Mouse (Mus musculus) R1 (cell line): Measurements from ENCODE around the gene Batf3.

ENCODE experiments used
- DNase-seq: peaks from one replicate; pipeline ENCODE4 v3.0.0-alpha.2; 2018; ENCODE audit warnings: low read depth, low spot score

Batf3 gene

DNA sequence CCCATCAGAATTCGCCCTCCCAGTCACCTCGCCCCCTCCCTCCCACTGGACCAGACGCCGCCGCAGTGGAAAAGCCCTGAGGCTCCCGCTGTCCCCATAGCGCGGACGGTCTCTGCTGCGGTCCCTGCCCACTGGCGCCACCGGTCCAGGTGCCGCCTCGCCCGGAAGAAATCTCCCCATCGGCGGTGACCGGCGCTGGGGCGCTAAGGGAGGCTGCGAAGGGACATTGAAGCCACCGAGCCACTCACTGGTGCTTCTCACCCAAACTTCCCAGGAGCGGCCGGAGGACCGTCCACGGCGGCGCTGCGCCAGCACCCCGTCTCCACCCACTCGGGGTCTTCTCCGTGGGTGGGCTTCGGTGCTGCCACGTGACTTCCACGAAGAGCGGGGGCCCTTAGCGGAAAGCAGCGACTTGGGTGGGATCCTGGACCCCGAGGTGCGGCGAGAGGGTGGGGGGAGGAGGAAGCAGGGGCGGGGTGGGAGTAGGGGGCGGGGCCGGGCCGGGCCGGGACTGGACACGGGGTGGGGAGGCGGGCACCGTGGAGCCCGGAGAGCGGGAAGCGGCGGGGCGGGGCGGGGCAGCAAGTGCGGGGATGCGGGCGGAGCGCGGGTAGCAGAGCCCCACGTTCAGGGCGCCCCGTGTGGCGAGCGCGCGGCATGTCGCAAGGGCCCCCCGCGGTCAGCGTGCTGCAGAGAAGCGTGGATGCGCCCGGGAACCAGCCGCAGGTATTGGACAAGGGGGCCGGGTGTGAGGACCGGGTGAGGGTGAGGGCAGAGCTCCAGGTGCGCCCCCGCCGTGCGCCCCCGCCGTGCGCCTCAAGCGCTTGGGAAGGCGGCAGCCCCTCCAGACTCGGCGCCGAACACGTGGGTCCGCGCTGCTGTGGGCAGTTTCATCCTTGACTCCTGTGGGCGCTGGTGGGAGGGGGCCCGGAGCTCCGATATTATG is at the start of gene Batf3:
Batf3 (plus strand) TSS at position 46 of the 946 bp plus-strand sequence.
- DNase-seq: no peak

DNA sequence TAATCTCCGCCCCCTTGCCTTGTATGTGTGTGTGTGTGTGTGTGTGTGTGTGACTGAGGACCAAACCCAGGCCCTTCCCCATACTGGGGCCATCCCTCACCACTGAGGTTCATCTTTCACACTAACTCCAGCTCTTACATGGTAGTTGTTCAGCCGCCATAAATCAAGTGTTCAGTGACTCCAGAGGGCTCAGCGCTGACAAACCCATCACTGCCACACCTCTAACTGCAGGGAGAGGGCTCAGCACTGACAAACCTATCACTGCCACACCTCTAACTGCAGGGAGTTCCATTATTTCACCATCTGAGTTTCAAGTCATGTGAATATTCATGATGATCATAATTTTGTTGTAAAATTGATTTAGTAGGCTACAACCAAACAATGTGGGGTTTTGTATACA is 44.1 kb upstream of the Batf3 start:
- DNase-seq: no peak

DNA sequence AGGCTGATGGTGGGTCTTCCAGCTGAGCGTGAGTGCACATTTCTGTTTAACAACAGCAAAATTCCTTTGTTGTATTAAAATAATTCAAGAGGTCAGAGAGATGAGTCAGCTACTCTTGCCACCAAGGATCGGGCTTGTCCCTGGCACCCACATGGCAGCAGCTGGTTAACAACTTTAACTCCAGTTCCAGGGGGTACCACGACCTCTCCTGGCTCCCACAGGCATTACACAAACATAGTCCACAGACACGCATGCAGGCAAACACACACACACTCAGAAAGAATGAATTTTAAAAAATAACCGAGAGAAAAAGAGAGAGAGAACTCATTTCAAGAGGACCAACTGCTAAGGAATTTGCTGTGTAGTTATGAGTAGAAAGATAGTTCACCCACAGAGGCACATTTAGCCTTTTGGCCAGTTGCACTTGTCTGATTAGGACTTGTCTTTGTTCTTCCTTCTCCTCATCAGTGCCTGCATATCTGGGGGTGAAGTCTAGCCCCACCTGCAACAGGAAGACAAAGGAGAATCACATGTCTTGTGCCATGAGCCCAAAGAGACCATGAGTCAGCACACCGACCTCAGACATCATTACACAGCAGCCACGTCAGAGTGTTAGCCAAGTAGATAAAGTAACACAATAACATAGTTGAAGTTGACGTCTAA is 42.6 kb upstream of the Batf3 start:
- DNase-seq: no peak

DNA sequence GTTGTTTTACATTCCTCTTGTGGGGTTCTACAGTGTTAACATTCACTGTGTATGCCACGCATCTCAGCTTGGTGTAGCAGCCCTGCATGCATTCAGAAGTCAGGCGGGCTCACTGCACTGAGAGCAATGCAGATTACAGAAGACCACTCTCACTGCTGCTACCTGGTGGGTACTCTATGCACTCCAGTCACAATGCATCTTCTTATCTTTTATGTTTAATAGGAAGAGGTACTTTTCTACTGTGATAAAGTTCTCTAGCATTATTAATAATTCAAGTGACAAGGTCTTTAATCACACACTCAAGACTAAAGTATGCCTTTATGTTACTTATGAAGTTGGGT is 42.1 kb upstream of the Batf3 start:
- peak; percentile 22 for DNase-seq

DNA sequence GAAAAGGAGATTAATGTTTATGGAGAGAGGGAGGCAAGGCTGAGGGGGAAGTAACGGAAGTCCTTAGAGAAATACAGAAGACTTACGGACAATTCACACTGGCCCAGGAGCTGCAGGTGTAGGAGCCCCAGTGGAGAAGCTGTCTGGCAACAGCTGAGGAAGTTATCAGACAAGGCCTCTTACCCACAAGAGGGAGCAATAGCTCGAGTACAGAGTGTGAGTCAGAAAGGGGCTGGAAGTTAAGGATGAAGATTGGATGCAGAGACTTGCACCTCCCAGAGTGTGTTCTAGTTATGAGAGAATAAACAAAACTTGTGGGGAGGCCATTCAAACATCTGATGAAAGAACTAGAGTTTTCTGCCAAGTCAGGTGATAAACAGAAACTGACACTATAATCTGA is 40.2 kb upstream of the Batf3 start:
- DNase-seq: peak; percentile 14

DNA sequence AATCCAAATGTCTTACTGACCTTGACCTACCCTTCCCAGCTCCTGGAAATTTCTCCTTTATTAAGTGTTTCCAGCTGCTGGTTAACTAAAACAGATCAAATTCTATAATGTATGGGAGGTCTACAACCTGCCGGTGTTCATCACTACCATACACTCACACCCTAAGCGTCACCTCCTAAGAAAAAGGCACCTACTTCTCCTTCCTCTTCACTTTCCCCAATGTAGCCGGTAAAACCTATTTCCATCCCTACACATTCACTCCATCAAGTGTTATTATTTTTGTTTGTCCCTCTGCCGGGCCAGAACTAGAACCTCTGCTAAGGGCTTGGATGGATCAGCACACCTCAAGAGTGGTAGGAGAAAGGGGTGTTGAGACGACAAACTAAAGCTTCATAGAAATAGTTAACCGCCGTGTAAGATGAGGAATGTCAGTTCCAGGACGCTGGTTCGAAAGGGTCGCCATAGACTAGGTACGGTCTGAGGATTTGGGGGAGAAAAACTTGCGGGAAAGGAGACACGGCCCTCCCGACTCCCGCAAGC is 35.3 kb upstream of the Batf3 start:
- DNase-seq: no peak

DNA sequence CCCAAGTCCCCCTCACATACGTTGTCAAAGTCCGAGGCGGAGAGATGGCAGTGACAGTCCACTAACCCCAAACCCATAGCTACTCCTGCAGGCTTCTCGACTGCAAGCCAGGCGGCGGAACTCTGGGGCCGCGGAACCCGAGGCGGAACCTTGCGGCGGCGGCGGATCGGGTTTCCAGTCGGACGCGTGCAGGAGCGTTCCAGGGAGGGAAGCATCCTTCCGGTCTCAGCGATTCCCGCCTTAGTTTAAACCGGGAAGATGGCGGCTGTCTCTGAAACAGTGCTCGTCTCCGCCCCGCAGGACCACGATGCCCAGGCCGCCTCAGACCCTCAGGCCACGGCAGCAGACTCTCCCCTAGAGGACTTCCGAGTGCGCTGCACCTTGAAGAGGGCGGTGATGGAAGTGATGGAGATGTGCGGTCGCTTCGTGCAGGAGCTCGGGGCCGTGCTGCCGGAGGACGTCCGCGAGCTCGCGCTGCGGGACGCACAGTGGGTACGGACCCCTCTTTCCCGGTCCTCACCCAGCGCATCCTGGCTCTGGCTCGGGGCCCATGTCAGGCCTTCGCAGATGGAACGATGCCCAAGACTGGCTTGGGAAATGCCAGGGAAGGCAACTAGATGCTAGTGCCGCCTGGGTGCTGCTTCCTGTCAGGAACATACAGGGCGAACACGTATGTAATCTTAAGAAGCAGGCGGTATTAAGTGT is 34.7 kb upstream of the Batf3 start, which contains the start of the genes Tatdn3 and Nsl1:
Tatdn3 (minus strand) TSS at position 152 of the 705 bp plus-strand sequence.
Nsl1 (plus strand) TSS at position 232 of the 705 bp plus-strand sequence.
- peak; percentile 90 for DNase-seq

DNA sequence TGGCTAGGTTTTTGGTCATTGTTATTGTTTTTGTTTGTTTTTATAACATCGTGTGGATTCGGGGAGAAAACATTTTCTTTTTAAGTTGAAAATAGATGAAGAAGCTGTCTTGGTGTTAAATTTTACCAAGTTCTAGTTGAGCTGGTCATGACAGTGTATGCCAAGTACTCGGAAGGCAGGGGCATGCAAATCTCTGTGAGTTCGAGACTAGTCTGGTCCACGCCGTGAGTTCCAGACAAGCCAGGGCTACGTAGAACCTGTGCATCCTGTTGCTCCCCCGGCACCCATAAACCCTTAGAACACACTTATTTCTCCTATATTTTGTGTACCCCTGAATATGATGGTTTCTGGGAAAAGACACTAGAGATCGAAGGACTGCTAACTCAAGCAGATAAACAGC is 33.9 kb upstream of the Batf3 start:
- no peak for DNase-seq

DNA sequence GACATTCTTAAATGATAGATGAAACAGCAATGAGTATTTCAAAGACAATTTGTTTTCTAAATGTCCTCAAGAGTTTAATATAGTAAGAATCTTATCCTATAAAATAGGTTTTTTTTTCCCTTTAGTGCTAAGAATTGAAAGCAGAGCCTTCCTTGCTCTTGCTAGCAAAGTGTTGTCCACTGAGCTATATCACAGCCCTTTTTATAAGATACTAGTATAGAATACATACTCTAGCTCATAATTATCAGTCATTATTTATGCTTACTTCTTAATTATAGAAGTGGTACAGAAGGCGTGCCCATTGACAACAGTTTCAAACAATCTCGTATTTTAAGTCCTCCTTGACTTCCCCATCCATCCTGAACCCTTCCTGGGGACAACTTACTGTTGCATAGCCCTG is 33.1 kb upstream of the Batf3 start:
- no peak for DNase-seq

DNA sequence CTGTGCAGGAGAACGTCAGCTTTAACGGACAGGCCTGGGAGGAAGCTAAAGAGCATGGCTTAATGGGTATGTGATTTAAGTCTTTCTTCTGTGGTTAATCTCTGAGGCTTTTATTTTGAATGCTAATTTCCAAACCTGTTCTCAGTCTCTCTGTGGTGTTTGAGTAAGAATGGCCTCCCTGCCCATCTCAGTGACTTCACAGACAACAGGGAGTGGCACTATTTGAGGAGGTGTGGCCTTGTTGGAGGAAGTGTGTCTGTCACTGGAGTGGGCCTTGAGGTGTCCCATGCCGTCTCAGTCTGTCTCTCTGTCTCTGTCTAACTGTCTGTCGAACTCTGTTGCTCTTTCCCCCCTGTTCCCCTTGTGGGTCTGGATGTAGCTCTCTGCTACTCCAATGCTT is 32.5 kb upstream of the Batf3 start:
- peak; percentile 81 for DNase-seq

DNA sequence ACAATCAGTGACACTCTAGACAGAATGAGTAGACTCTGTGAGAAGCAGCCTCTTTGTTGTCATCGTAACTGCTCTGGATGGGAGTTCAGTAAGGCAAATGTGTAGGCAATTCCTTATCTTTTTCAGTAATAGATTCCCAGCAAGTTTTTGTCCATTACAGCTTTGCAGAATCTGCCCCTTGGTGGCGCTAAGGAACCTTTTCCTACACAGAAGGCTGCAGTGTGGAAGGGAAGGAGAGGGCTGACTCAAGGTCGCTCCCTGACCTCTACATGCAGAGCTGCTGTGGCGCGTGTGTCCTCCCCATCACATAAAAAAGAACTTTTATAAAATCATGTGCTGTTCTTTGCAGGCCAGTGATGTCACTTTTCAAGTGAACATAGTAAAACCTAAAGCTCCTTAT is 29.3 kb upstream of the Batf3 start:
- peak; percentile 63 for DNase-seq

DNA sequence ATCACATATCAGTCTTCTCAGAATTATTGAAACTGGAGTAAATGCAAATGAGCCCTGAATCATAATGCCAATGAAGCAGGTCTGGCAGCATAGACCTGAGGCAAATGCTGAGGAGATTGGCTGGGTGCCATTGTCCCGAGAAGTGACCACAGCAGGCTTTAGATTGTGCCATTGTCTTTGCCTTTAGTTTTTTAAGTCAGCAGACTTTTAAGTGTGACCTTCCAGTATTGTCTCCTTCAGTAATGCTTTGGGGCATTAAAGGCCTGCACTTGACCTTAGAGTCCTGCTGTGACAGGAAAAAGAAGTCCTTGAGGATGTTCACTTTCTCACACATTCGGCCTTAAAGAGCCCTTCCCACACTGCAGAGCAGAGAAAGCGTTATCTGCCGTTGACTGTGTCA is 27.4 kb upstream of the Batf3 start:
- DNase-seq: peak; percentile 66

DNA sequence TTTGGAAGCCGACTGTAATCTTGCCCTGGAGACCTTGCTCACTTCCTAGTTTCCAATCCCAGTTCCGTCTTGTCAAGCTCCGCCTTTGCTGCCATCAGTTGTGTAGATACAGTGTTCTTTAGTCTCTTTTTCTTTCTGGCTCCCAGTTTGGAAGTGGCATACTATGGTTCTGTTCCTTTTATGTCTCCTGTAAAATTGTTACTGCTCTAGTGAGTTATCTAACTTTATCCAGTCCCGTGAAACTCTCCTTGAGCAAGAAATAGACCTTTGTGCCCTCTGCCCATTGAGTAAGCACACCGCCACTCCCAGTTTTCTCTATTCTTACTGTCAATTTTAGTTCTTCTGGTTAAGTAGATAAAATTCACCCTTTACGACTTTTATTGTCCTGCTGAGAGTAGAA is 26.0 kb upstream of the Batf3 start:
- DNase-seq: no peak

DNA sequence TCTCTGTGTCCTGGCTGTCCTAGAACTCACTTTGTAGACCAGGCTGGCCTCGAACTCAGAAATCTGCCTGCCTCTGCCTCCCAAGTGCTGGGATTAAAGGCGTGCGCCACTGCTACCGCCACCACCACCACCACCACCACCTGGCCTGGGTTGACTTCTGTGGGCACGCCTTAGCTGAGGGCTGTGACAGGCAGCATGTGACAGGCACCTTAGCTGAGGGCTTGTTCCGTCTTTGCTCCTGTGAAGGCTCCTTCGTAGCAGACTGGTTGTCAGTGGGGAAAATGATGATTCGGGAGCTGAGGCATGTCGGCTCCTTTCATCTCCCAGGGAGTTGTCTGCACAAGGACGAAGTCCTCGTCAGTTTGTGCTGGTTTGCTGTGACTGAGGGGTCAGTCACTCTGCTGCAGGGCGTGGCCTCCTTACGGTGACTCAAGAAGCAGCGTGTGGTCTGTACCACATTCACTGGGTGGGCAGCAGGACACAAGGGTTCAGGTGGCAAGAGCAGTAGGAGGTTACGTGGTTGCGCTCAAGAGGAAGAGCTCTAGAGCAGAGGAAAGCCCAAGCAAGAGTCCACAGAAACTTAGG is 25.2 kb upstream of the Batf3 start:
- no peak for DNase-seq

DNA sequence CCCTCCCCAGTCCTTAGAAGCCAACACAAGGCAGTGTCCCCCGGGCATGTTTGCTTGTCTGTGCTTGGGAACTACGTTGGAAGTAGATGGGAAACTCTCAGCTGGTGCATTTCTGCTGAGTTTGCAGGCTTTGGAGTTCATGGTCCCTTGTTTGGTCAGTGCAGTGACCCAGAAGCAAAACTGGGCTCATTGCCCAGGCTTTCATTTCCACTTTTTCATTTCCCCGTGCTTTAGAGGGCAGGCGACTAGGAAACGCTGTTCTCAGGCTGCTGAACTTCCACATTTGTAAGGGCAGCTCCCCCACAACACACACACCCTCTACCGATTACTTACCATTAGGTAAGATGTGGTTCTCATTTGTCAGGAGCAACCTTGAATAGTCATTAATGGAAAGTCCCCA is 24.6 kb upstream of the Batf3 start:
- no peak for DNase-seq

DNA sequence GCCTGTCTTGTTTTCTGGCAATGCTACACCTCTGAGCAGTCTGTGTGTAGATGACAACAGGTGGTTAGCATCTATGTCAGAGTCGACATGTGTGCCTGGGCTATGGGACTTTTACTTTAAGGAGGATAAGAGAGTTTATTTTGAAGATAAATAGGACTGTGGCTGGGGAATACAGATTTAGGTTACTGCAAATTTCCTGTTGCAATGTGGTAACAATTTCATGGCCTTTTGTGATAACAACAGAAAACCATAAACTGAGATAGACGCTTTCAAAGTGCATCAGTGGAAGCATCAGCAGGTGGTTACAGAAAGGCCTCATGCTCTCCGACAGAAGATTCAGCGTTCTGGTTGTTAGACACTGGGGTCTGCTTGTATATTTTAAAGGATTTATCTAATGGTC is 24.2 kb upstream of the Batf3 start:
- DNase-seq: no peak

DNA sequence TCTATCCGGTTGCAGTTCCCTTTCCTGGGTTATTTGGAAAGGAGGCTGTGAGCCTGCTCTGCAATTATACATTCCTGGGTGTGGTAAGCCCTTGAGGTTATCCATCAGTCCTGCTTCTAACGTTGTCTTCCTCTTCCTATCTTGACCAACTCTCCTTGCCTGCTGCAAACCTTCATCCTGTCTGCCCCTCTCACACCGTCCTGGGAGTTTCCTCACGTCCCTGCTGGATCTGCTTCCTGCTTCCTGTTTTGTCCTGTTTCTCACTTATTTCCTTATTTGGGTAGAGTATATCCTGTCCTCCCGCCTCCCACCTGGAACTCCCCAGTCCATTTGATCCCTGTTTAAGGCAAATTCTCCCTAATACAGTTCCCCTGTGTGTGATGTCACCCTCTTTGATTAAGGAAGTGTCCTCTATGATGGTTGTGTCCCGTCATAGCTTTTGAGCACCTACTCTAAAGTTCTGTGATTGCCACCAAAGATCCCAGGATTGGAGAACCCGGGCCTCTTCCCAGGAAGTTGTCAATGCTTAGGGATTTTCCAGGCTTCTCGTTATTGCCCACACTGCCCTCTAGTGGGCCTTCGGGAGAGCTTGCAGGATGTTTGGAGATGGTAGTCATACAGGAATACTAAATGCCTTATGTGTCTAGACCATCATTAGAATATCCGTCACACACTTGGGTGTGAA is 22.3 kb upstream of the Batf3 start:
- peak; percentile 83 for DNase-seq

DNA sequence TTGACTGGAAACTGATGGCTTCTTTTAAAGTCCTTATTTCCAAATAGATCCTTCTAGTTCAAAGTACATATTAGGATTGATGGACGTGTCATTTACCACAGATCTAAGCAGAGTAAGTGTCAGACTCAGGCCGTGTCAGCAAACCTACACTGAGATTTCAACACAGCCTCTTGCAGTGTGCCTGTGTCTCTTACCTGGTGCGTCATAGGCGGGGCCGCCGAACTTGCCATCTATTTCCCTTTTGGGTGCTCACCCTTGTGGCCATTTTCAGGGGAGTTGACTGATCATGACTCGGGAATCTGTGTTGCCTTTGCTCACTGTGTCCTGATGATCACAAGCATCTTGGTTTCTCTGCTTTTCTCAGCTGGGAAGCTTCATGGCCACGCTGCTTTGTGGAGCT is 14.4 kb upstream of the Batf3 start:
- DNase-seq: peak; percentile 51

DNA sequence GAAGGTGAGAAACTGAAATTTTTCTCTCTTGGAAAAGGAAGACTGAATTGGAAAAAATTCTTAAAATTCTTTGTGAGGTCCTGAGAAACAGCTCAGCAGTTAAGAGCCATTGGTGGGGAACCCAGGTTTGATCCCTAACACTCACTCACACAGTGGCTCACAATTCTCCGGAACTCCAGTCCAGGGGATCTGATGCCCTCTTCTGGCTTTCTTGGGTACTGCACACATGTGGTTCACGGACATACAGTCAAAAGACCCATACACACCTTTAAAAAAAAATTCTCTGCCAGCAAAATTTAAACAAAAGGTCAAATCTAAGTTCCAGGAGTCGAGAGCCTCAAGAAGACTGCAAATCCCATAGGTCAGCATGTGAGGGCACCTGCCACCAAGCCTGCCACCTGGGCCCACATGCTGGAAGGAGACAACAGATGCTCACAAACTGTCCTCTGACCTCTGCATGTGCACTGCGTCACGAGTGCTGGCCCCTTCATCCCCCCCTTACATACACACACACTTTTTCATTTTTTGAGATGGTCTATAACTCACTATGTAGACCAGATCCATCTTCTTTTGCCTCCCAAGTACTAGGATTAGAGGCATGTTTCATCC is 12.6 kb upstream of the Batf3 start:
- DNase-seq: peak; percentile 74

DNA sequence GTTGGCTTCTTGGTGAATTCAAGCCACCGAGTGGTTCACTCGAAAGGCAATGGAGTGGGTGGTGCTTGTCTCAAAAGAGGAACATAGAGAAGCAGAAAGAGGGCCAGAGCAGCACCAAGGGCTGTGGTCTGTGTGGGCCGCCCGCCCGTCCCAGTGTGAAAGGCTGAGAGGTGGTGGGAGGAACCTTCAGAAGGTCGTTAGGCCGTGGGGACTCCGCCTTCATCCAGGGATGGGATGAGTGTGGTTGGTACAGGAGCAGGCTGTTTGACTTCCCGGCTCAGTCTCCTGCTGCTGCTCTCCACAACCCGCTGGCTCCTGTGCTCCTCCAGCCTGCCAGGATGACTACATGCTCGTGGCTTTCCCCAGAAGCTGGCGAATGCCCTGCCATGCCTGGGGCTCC is 12.1 kb upstream of the Batf3 start:
- DNase-seq: no peak
